Mouse (Mus musculus) ES-Bruce4 (cell line): ENCODE data around the gene Cmip.

Experiments used
- CTCF ChIP-seq: IDR thresholded peaks from one replicate; pipeline ENCODE4 v1.8.1; 2011; ENCODE audit warnings: low read depth, low read length
- EP300 ChIP-seq: IDR thresholded peaks from 2 replicates; pipeline ENCODE4 v1.6.1; 2011; ENCODE audit warnings: low read depth, low read length; ENCODE audit not compliant: insufficient read depth
- POLR2A ChIP-seq: IDR thresholded peaks from one replicate; pipeline ENCODE4 v1.8.1; 2011; ENCODE audit warnings: low read length; ENCODE audit not compliant: insufficient read depth

DNA sequence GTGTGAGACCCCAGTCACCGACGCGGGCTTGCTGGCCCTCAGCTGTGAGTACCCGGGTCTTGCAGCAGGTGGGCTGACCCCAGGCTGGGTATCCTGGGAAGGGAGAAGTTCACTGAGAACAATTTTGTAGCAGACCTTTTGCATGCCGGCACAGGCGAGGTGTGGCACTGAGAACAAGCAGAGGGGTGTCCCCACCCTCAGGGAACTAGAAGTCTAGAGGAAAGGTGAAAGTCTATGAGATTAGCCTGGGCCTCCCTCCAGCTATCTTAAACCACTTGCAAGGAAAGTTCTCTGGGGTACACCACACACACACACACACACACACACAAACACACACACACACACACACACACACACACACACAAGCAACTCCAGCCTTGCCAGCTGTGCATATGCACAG is 198.8 kb downstream of the Cmip start:
- TF ChIP-seq POLR2A (no peak), CTCF (no peak), EP300 (no peak)
